Mouse (Mus musculus) thymus, adult 2 months (tissue): Measurements from ENCODE around the gene Babam2. TPM values are rescaled to one million over a fixed set of nuclear protein-coding genes. Genes with fewer than 3 reads are reported as not detected.

Source experiments
- DNase-seq: peaks from one replicate; pipeline ENCODE4 v3.0.0; 2021
- H3K27ac ChIP-seq: fragments of 200-500 bp; 2 replicates; pipeline ENCODE4 v1.5.1; 2012; ENCODE audit warnings: low read length, control low read depth; ENCODE audit not compliant: control insufficient read depth, insufficient read depth
- H3K27me3 ChIP-seq: fragments of 200-500 bp; 2 replicates; pipeline ENCODE4 v1.6.1; 2012; ENCODE audit warnings: mild to moderate bottlenecking, low read length, moderate library complexity, mixed read lengths; ENCODE audit not compliant: control insufficient read depth, insufficient read depth
- H3K36me3 ChIP-seq: fragments of 200-500 bp; 2 replicates; pipeline ENCODE4 v1.6.1; 2012; ENCODE audit warnings: mild to moderate bottlenecking, low read length, moderate library complexity; ENCODE audit not compliant: control insufficient read depth, insufficient read depth
- H3K4me1 ChIP-seq: fragments of 200-500 bp; replicated peaks from 2 replicates; pipeline ENCODE4 v1.6.1; 2012; ENCODE audit warnings: low read length; ENCODE audit not compliant: control insufficient read depth, insufficient read depth
- H3K4me3 ChIP-seq: fragments of 200-500 bp; 2 replicates; pipeline ENCODE4 v1.5.1; 2012; ENCODE audit warnings: mild to moderate bottlenecking, low read length, control low read depth, moderate library complexity; ENCODE audit not compliant: control insufficient read depth, insufficient read depth
- CTCF ChIP-seq: fragments of 200-500 bp; IDR thresholded peaks from 2 replicates; pipeline ENCODE4 v1.5.1; 2012; ENCODE audit warnings: mild to moderate bottlenecking, control low read depth, low read length, moderate library complexity, borderline replicate concordance; ENCODE audit not compliant: control insufficient read depth, poor library complexity, insufficient read depth; ENCODE audit errors: extremely low read depth
- POLR2A ChIP-seq: fragments of 200-500 bp; IDR thresholded peaks from 2 replicates; pipeline ENCODE4 v1.6.1; 2012; ENCODE audit warnings: mild to moderate bottlenecking, low read length, control low read depth, moderate library complexity; ENCODE audit not compliant: control insufficient read depth, poor library complexity, insufficient read depth; ENCODE audit errors: extremely low read depth
- WGBS: fragments of 180-500 bp; shearing (Covaris S2); methylation state at CpG from one replicate; pipeline ENCODE4 v1.1.7; 2018; 5-methylcytosine and 5-hydroxymethylcytosine counted together
- polyA plus RNA-seq: library from polyadenylated mRNA; depleted of rRNA; stranded (reverse); fragments of >200 nt; gene quantifications from 2 replicates; pipeline ENCODE4 v1.2.3, GENCODE M21; 2012

Babam2 gene
- polyA plus RNA-seq, 1 experiment = 16.1 TPM

- H3K27me3 ChIP-seq = no peaks in the 10 kb centered on the region
- no peak overlapping the region for H3K4me3 ChIP-seq
- H3K36me3 ChIP-seq = no peaks in the 10 kb centered on the region
- TF ChIP-seq CTCF = no peak
- TF ChIP-seq POLR2A = no peak
- WGBS = 96% methylated on average over 5 of the region's 5 CpGs
- no peaks in the 10 kb centered on the region for H3K4me1 ChIP-seq
- H3K27ac ChIP-seq = no peak overlapping the region
- DNase-seq = no peak
These were observed 74.0 kb downstream of the Babam2 start for GRCm38 (mm10) chr5:31771486-31771885.

GRCm38 (mm10) chr5:31771921-31772320 is 74.4 kb downstream of the Babam2 start:
- H3K4me3 ChIP-seq = no peak overlapping the region
- no peak for TF ChIP-seq POLR2A
- no peak for TF ChIP-seq CTCF
- H3K27ac ChIP-seq = no peak overlapping the region
- H3K4me1 ChIP-seq = no peaks in the 10 kb centered on the region
- no peaks in the 10 kb centered on the region for H3K36me3 ChIP-seq
- no peaks in the 10 kb centered on the region for H3K27me3 ChIP-seq
- WGBS = 94% methylated on average over 4 of the region's 4 CpGs
- no peak for DNase-seq

GRCm38 (mm10) chr5:31774976-31775375 is 77.5 kb downstream of the Babam2 start:
- Histone ChIP-seq H3K27ac (no peak overlapping the region), H3K36me3 (no peaks in the 10 kb centered on the region), H3K27me3 (no peaks in the 10 kb centered on the region), H3K4me3 (no peak overlapping the region), H3K4me1 (no peaks in the 10 kb centered on the region)
- TF ChIP-seq CTCF (no peak), POLR2A (no peak)
- 96% methylated on average over 6 of the region's 6 CpGs for WGBS
- no peak for DNase-seq

GRCm38 (mm10) chr5:31781624-31782023 is 84.1 kb downstream of the Babam2 start:
- H3K4me1 ChIP-seq = no peaks in the 10 kb centered on the region
- no peak for DNase-seq
- no peak overlapping the region for H3K27ac ChIP-seq
- TF ChIP-seq CTCF (no peak), POLR2A (no peak)
- no peak overlapping the region for H3K4me3 ChIP-seq
- 98% methylated on average over 5 of the region's 5 CpGs for WGBS
- no peaks in the 10 kb centered on the region for H3K36me3 ChIP-seq
- H3K27me3 ChIP-seq = no peaks in the 10 kb centered on the region

- no peak for TF ChIP-seq POLR2A
- TF ChIP-seq CTCF = no peak
- H3K4me3 ChIP-seq = no peak overlapping the region
- DNase-seq = no peak
These were observed 89.7 kb downstream of the Babam2 start for GRCm38 (mm10) chr5:31787201-31787600.

GRCm38 (mm10) chr5:31787622-31788021 is 90.1 kb downstream of the Babam2 start:
- Histone ChIP-seq H3K4me3 (no peak overlapping the region), H3K27ac (no peak overlapping the region), H3K4me1 (no peaks in the 10 kb centered on the region), H3K36me3 (no peaks in the 10 kb centered on the region), H3K27me3 (no peaks in the 10 kb centered on the region)
- no peak for TF ChIP-seq POLR2A
- no peak for TF ChIP-seq CTCF
- DNase-seq = no peak
- 93% methylated on average over 3 of the region's 3 CpGs for WGBS

More at GRCm38 (mm10) chr5:31787201-31787600, 89.7 kb downstream of the Babam2 start:
- Histone ChIP-seq H3K36me3 (no peaks in the 10 kb centered on the region), H3K27me3 (no peaks in the 10 kb centered on the region), H3K27ac (no peak overlapping the region), H3K4me1 (no peaks in the 10 kb centered on the region)
- WGBS = 91% methylated on average over 3 of the region's 3 CpGs

- Histone ChIP-seq H3K4me3 (no peak overlapping the region), H3K36me3 (no peaks in the 10 kb centered on the region), H3K27me3 (no peaks in the 10 kb centered on the region), H3K4me1 (no peaks in the 10 kb centered on the region), H3K27ac (no peak overlapping the region)
- 97% methylated on average over 6 of the region's 6 CpGs for WGBS
- no peak for DNase-seq
- TF ChIP-seq POLR2A (no peak), CTCF (no peak)
These were observed 94.9 kb downstream of the Babam2 start for GRCm38 (mm10) chr5:31792338-31792737.
